Mouse (Mus musculus) urinary bladder, postnatal 36 days (tissue): ENCODE measurements around the gene Mfn1.

Experiments
- DNase-seq, 2 experiments: peaks; one replicate each; pipeline ENCODE4 v3.0.0; 2022; ENCODE audit warnings: low spot score in 2 of 2, mixed read lengths in 1 of 2

Mfn1 gene

DNA sequence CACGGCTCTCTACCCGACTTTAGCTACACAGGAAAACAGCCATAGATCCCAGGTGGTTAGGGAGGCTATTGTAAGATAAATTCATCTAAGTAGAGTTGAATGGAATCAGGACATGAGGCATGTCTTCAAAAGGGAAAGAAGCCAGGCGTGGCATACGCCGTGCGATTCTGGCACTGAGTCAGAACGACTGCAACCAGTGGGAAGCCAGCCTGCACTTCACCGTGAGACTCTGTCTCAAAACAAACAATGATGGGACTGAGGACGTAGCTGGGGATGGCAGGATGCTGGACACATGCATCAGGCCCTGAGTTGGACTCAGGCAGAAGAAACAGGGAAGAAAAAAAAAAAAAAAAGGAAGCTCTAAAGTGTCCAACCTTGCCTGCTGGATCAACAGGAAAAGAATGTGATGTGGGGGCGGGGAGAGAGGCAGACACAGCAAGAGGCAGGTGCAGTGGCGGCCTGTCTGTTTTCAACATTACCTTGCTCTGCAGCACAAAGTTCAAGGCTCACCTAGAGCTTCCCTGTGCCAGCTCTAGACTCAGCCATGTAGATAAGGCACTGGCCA lies 82.4 kb downstream of the Mfn1 start:
- no peak for DNase-seq

- no peak for DNase-seq
Observed at GRCm38 (mm10) chr3:32614786-32615185, 85.5 kb downstream of the Mfn1 start.

GRCm38 (mm10) chr3:32615376-32615775 lies 86.1 kb downstream of the Mfn1 start:
- DNase-seq = no peak

GRCm38 (mm10) chr3:32616006-32616330 lies 86.7 kb downstream of the Mfn1 start:
- DNase-seq = no peak

- DNase-seq = peak; percentile 22 to 34
Observed at GRCm38 (mm10) chr3:32616331-32617052, 87.2 kb downstream of the Mfn1 start, which contains the start of gene Gnb4. Gnb4 (minus strand) TSS chr3:32616585.

GRCm38 (mm10) chr3:32617053-32617642 lies 87.9 kb downstream of the Mfn1 start:
- DNase-seq = no peak

GRCm38 (mm10) chr3:32621658-32622057 lies 92.4 kb downstream of the Mfn1 start:
- DNase-seq = no peak

DNA sequence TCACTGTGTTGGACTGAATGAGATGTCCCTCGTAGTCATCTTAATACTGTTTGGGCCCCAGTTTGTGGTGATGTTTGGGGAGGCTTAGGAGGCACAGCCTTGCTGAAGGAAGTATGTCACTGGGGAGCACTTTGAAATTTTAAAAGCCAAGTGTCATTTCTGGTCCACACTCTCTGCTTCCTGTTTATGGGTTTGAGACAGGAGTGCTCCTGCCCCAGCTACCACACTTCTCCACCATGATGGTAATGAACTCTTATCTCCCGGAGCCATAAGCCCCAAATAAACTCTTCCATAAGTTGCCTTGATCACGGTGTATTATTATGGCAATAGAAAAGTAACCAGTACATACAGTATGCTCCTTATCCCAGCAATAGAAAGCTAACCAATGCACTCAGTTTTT lies 92.8 kb downstream of the Mfn1 start:
- no peak for DNase-seq

- DNase-seq = no peak
Observed at GRCm38 (mm10) chr3:32628141-32628540, 98.9 kb downstream of the Mfn1 start.
